Mouse (Mus musculus) ovary, postnatal 10 days (tissue): Measurements from ENCODE around the gene Krtcap2.

Experiments
- DNase-seq: peaks from one replicate; pipeline ENCODE4 v3.0.0; 2022; ENCODE audit warnings: low spot score

The Krtcap2 gene

GRCm38 (mm10) chr3:89282291-89282643 is 36.5 kb downstream of the Krtcap2 start:
- DNase-seq, result no peak

DNA sequence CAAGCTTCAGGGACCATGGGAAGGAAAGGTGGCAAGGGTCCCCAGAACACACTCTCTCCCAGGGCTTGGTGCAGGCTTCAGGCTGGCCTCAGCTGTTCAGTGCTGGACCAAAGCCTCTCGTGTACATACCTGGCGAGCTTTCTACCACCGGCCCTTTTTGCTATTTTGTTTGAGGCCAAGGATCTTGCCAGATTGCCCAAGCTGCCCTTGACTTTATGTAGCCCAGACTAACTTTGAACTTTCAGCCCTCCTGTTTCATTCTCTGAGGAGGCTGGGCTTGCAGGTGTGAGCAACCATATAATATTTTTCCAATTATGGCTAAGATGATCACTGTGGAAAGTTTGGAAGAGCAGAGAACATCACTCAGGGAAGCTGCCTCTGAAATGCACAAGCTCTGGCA is 38.5 kb downstream of the Krtcap2 start:
- no peak for DNase-seq

- no peak for DNase-seq
These were observed 39.8 kb downstream of the Krtcap2 start for GRCm38 (mm10) chr3:89285526-89285925.

- no peak for DNase-seq
These were observed 41.5 kb downstream of the Krtcap2 start for GRCm38 (mm10) chr3:89287286-89287685.

- no peak for DNase-seq
These were observed 42.8 kb downstream of the Krtcap2 start for GRCm38 (mm10) chr3:89288503-89288928.

DNA sequence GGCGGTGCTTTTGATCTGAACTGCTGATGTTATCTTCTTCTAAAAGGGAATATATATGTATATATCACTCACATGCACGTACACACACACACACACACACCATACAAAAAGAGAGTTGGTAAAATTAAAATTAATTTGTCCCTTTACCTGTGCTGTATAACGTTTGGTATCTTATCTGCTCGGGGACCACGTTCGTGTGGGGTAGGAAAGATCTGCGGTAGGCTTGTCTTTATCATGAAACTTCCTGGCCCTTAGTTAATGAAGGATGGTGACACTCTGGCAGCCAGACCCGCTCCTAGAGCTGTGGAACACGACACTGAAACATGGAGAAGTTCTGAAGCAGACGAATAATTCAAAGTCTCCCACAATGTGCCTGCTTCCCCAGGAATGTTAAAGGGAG is 46.1 kb downstream of the Krtcap2 start:
- no peak for DNase-seq

DNA sequence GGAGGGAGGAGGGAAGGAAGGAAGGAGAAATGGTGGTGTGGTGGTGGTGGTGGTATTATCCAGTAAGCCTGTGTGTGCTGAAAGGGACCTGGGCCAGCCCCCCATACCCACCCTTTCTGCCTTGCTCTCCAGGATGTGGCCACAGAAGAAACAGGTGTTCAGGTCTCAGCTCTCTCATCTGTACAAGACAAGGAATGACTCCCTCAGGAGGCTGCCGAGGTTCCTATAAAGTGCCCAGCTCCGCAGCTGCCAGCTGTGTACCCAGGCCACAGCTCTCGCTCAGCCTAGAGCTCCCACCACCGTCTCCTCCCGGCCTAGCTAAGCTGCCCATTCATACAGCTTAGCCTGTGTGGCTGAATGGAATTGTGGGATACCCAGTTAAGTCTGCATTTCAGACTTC is 46.5 kb downstream of the Krtcap2 start:
- no peak for DNase-seq

DNA sequence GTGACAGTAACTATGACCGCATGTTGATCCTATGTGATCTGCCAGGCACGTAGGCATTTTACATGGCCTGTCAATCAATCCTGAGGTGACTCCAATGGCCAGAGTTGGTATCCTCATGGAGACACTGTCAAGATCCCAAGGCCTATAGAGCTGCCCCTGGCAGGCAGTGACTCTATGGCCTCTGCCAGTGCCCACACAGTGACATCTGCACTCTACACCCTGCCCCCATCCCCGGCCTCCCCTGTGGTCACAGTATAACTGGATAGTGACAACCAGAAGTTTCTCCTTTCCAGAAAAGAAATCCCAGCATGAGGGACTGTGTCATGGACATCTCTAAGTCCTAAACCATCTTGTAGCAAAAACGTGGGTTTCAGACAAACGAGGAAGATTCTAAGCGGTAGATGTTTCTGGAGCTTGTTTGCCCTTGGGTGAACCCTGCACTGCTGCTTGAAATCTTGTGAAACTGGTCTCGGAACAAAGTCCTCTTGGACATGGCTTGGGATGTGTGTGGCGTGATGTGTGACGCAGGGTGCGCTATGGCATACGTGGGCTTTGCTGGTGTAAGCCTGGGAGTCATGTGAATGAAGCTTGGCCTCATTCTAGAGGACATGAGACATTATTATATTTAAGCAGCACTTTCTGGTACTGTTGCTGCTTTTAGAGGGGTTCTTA is 47.6 kb downstream of the Krtcap2 start:
- no peak for DNase-seq

GRCm38 (mm10) chr3:89294195-89294594 is 48.4 kb downstream of the Krtcap2 start:
- no peak for DNase-seq

- DNase-seq, result no peak
These were observed 50.0 kb downstream of the Krtcap2 start for GRCm38 (mm10) chr3:89295685-89296230.

DNA sequence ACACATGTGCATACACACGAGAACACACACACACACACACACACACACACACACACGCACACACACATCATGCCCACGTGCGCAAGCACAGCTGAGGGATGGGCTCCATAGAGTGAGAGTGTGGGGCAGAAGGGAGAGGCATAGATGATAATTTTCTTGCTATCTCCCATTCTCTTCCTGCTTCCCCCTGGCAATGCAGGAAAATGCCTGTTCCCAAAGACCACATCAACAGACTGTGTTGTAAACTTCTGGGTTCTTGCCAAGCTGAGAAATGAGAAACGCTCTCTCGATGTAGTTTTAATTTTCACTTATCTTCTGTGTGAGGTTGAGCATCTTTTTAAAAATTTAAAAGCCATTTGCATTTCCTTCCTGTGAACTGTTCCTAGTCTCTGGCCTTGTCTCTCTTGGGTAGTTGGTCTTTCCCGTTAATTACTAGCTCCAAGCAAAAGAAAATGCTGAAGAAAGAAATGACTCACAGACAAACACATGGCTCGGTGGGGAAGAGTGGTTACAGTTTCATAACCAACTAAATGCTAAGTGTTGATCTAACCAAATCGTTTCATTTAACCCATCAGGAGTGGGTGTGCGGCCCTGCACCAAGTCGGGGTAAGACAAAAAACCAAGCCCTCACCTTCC is 51.1 kb downstream of the Krtcap2 start:
- DNase-seq, result no peak

DNA sequence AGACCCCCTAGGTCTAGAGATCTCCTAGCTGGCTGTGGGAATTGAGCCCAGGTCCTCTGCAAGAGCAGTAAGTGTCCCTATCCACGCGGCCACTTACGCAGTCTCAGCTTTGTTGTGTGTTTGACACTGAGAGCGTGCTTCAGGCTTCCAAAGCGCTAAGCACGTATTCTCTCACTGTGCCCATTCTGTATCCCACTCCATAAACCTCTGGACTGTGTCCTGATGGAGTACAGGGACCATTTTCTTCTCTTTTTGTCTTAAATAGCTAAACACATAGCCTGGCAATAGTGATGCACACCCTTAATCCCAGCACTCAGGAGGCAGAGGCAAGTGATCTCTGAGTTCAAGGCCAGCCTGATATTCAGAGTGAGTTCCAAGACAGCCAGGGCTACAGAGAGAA is 53.1 kb downstream of the Krtcap2 start:
- DNase-seq, result no peak

DNA sequence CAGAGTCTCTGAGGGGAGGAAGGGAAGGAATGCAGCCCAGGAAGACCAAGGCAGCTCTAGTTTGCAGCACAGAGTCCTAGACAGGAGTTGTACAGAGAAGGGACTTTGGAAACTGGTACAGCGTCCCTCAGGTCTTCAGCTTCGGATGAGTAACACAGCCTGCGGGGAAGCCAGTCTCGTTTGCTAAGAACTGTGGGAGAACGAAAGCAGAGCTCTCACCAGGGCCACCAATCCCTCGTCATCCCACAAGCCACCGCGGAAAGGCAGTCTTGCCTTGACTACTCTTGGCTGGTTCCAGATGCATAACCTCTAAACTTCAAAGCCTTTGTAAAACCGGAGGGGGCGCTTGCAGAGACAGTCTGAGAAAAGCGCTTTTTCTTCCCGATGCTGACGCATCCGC is 53.7 kb downstream of the Krtcap2 start:
- no peak for DNase-seq
